Mouse (Mus musculus): ENCODE measurements around the gene Tollip. TPM values are rescaled to one million over a fixed set of nuclear protein-coding genes. Genes with fewer than 3 reads are reported as not detected.

Gene Tollip
- polyA plus RNA-seq (2017; shearing (Covaris generic)): 54.9 TPM

GRCm38 (mm10) chr7:141918407-141918806, at the start of gene Tollip:
Gene Tollip (minus strand): TSS chr7:141918507.

GRCm38 (mm10) chr7:141948906-141949798, 30.8 kb upstream of the Tollip start, which contains the start of gene Brsk2:
Gene Brsk2 (plus strand): TSS chr7:141949751.

GRCm38 (mm10) chr7:141838779-141839178, 79.5 kb downstream of the Tollip start, which contains the start of gene Muc5b:
Gene Muc5b (plus strand): TSS chr7:141839070.

Other genes starting within 250 kb of the Tollip start
- gene Muc2, start 228.2 kb downstream of the Tollip start, polyA plus RNA-seq (2017; shearing (Covaris generic)): not detected
- gene Muc5ac, start 129.5 kb downstream of the Tollip start, polyA plus RNA-seq (2017; shearing (Covaris generic)): not detected
- gene Muc5b, start 79.4 kb downstream of the Tollip start, polyA plus RNA-seq (2017; shearing (Covaris generic)): not detected
- 0.68 TPM for gene Brsk2, start 31.2 kb upstream of the Tollip start, polyA plus RNA-seq (2017; shearing (Covaris generic))
- 91.6 TPM for gene Mob2, start 142.6 kb upstream of the Tollip start, polyA plus RNA-seq (2017; shearing (Covaris generic))
- not detected for gene Dusp8, start 177.3 kb upstream of the Tollip start, polyA plus RNA-seq (2017; shearing (Covaris generic))
- not detected for gene Gm45618, start 202.2 kb upstream of the Tollip start, polyA plus RNA-seq (2017; shearing (Covaris generic))
- not detected for gene Gm39115, start 217.5 kb upstream of the Tollip start, polyA plus RNA-seq (2017; shearing (Covaris generic))
- gene Gm45337, start 226.1 kb upstream of the Tollip start, polyA plus RNA-seq (2017; shearing (Covaris generic)): not detected
- gene Gm29735, start 238.6 kb upstream of the Tollip start, polyA plus RNA-seq (2017; shearing (Covaris generic)): not detected
- not detected for gene Gm4553, start 247.2 kb upstream of the Tollip start, polyA plus RNA-seq (2017; shearing (Covaris generic))